Mouse (Mus musculus) adrenal gland, postnatal 14 days (tissue): ENCODE data around the gene Mrpl12. TPM values are rescaled to one million over a fixed set of nuclear protein-coding genes. Genes with fewer than 3 reads are reported as not detected.

Experiments
- DNase-seq: peaks from one replicate; pipeline ENCODE4 v3.0.0; 2021; ENCODE audit warnings: mixed read lengths
- long read RNA-seq, 2 experiments: library from polyadenylated mRNA; stranded (forward); transcript quantifications; one replicate each; pipeline ENCODE4 v2.0.0; 2021
- total RNA-seq: library from RNA; stranded (reverse); gene quantifications from 2 replicates; pipeline ENCODE4 v1.2.3, GENCODE M21; 2021

Gene Mrpl12
- total RNA-seq, result 161 TPM in 2 replicates
- long read RNA-seq, experiment 1, transcript Mrpl12-201 (5 exons, 1,316 nt), result major isoform, 143 of 154 reads
- long read RNA-seq, experiment 1, partial matches to known transcripts, result 1 of 154 reads
- long read RNA-seq, experiment 1, other reads (novel, unspliced or antisense), result 7 of 154 reads
- long read RNA-seq, experiment 2, transcript Mrpl12-201 (5 exons, 1,316 nt), result major isoform, 201 of 215 reads
- long read RNA-seq, experiment 2, partial matches to known transcripts, result 4 of 215 reads
- long read RNA-seq, experiment 2, other reads (novel, unspliced or antisense), result 8 of 215 reads

GRCm38 (mm10) chr11:120484265-120484981 is at the start of gene Mrpl12:
Mrpl12 (plus strand) TSS chr11:120484613.
- peak; percentile 94 for DNase-seq

GRCm38 (mm10) chr11:120437152-120437856 is 47.1 kb upstream of the Mrpl12 start, which contains the start of gene Nploc4:
Nploc4 (minus strand) TSS chr11:120437708.
- peak; percentile 95 for DNase-seq

GRCm38 (mm10) chr11:120437857-120438385 is 46.5 kb upstream of the Mrpl12 start:
- DNase-seq, result no peak

- DNase-seq, result no peak
Observed at GRCm38 (mm10) chr11:120442344-120442743, 42.1 kb upstream of the Mrpl12 start, which contains the start of gene Tspan10. Tspan10 (plus strand) TSS chr11:120442644.

- no peak for DNase-seq
Observed at GRCm38 (mm10) chr11:120442765-120443280, 41.6 kb upstream of the Mrpl12 start.

GRCm38 (mm10) chr11:120444106-120444505 is 40.3 kb upstream of the Mrpl12 start:
- DNase-seq, result no peak

- DNase-seq, result no peak
Observed at GRCm38 (mm10) chr11:120445475-120445874, 38.9 kb upstream of the Mrpl12 start.

- no peak for DNase-seq
Observed at GRCm38 (mm10) chr11:120447179-120447578, 37.2 kb upstream of the Mrpl12 start.

GRCm38 (mm10) chr11:120452246-120452645 is 32.2 kb upstream of the Mrpl12 start:
- DNase-seq, result no peak

- DNase-seq, result no peak
Observed at GRCm38 (mm10) chr11:120453306-120453705, 31.1 kb upstream of the Mrpl12 start, which contains the start of gene Pde6g. Pde6g (minus strand) TSS chr11:120453500.

GRCm38 (mm10) chr11:120454965-120455364 is 29.4 kb upstream of the Mrpl12 start:
- no peak for DNase-seq

- no peak for DNase-seq
Observed at GRCm38 (mm10) chr11:120455413-120455812, 29.0 kb upstream of the Mrpl12 start.

GRCm38 (mm10) chr11:120457370-120457769 is 27.0 kb upstream of the Mrpl12 start:
- no peak for DNase-seq

- DNase-seq, result peak; percentile 89
Observed at GRCm38 (mm10) chr11:120457772-120458751, 26.4 kb upstream of the Mrpl12 start, which contains the start of the genes Oxld1 and Ccdc137. Oxld1 (minus strand) TSS chr11:120458068. Ccdc137 (plus strand) TSS chr11:120458115.

GRCm38 (mm10) chr11:120458847-120459597 is 25.4 kb upstream of the Mrpl12 start:
- peak; percentile 47 for DNase-seq

GRCm38 (mm10) chr11:120463536-120463935 is 20.9 kb upstream of the Mrpl12 start:
- DNase-seq, result no peak

GRCm38 (mm10) chr11:120464365-120464764 is 20.0 kb upstream of the Mrpl12 start:
- DNase-seq, result no peak

GRCm38 (mm10) chr11:120465521-120465920 is 18.9 kb upstream of the Mrpl12 start:
- DNase-seq, result no peak

- peak; percentile 96 for DNase-seq
Observed at GRCm38 (mm10) chr11:120467051-120467735, 17.2 kb upstream of the Mrpl12 start, which contains the start of gene Arl16. Arl16 (minus strand) TSS chr11:120467607.
